ENCODE assay signal across 9 mouse cellular contexts in genomic region chr1:134518677-134519076, GRCm38 (mm10). TPM values are rescaled to one million over a fixed set of nuclear protein-coding genes. Genes with fewer than 3 reads are reported as not detected.
A peak's percentile ranks its signal among the peaks of the same experiment; 100 is the strongest.
DNase-seq lines count a peak whose midpoint lies in the region; ATAC-seq lines count a peak whose summit lies in the region.
"Had no signal": no experiment of that assay in that cellular context is flagged by ENCODE, and none has a peak within 500 bp of the region (broad histone marks: within the 10 kb centered on the region; RNA-seq: fewer than 3 reads in every experiment).

No protein-coding gene starts in this region.

- ATAC-seq in forebrain, embryonic 15.5 days (replicated peaks): peak; percentile 64; the same call in 1 of the 2 replicates
- ATAC-seq in lung, embryonic 15.5 days (ENCODE audit: borderline replicate concordance, extremely low read depth, low FRiP score, low TSS enrichment): peak; percentile 58

- H3K27ac ChIP-seq in forebrain, embryonic 15.5 days (replicated peaks): no peak overlapping the region
- no peak overlapping the region for H3K27ac ChIP-seq in lung, embryonic 15.5 days

- no peak overlapping the region for H3K9ac ChIP-seq in forebrain, embryonic 15.5 days (replicated peaks)
- no peak overlapping the region for H3K9ac ChIP-seq in lung, embryonic 15.5 days

- H3K36me3 ChIP-seq in forebrain, embryonic 15.5 days: no peaks in the 10 kb centered on the region
- no peaks in the 10 kb centered on the region for H3K36me3 ChIP-seq in lung, embryonic 15.5 days

- no peak overlapping the region for H3K4me2 ChIP-seq in forebrain, embryonic 15.5 days (replicated peaks)
- no peak overlapping the region for H3K4me2 ChIP-seq in lung, embryonic 15.5 days

- DNase-seq in MEL-GATA-1-ER (ENCODE audit: extremely low read depth, low read depth): peak; percentile 90
- peak; percentile 86 for DNase-seq in c-Kit-positive CD71-positive TER-119-positive erythroid progenitor cells, embryonic 14.5 days (ENCODE audit: low spot score)
- peak; percentile 93 to 94 for DNase-seq in heart, postnatal 10 days
- peak; percentile 79 to 94 for DNase-seq in layer of hippocampus, adult 18-20 months (ENCODE audit: low spot score in 2 of 2)
- DNase-seq in right cerebral cortex, adult 18-20 months: peak; percentile 87
- DNase-seq in urinary bladder, adult 18-20 months (ENCODE audit: low spot score in 2 of 2): peak; percentile 70 to 88

- peaks cover 3% of the 10 kb centered on the region; the same call in 1 of the 2 replicates for H3K27me3 ChIP-seq in forebrain, embryonic 15.5 days
- H3K27me3 ChIP-seq in lung, embryonic 15.5 days: no peaks in the 10 kb centered on the region

- no peaks in the 10 kb centered on the region for H3K9me3 ChIP-seq in forebrain, embryonic 15.5 days
- no peaks in the 10 kb centered on the region for H3K9me3 ChIP-seq in lung, embryonic 15.5 days

- H3K4me3 ChIP-seq in forebrain, embryonic 15.5 days: no peak overlapping the region
- H3K4me3 ChIP-seq in lung, embryonic 15.5 days: no peak overlapping the region

- intact Hi-C loops in heart, postnatal 10 days (cut with DNase I): no loop called here

- WGBS in forebrain, embryonic 15.5 days: 18% methylated on average over 7 of the region's 7 CpGs
- 5% methylated on average over 7 of the region's 7 CpGs for WGBS in lung, embryonic 15.5 days

- peaks cover 10% of the 10 kb centered on the region for H3K4me1 ChIP-seq in forebrain, embryonic 15.5 days
- H3K4me1 ChIP-seq in lung, embryonic 15.5 days: peaks cover 21% of the 10 kb centered on the region

RNA-seq across cellular contexts. Expression of gene Rabif, which starts 24.2 kb away (rescaled TPM):
- 55.3 and 55.9 TPM in 2 replicates for polyA plus RNA-seq in forebrain, embryonic 15.5 days (2015; fragmentation: Nextera tagmentation; extraction: Ambion mirVana)
- 10 to 100 TPM; 11.6 to 12.8 TPM for total RNA-seq in heart, postnatal 10 days (2021)
- 10 to 100 TPM; 22.3 to 25.3 TPM for total RNA-seq in layer of hippocampus, adult 18-20 months (2021)
- polyA plus RNA-seq in lung, embryonic 15.5 days (2015; fragmentation: Nextera tagmentation; extraction: Ambion mirVana): 34.8 and 39.0 TPM in 2 replicates

RNA-seq across cellular contexts. Expression of gene Mgat4e, which starts 30.8 kb away (rescaled TPM):
- not detected in 2 replicates for polyA plus RNA-seq in forebrain, embryonic 15.5 days (2015; fragmentation: Nextera tagmentation; extraction: Ambion mirVana)
- not detected for total RNA-seq in heart, postnatal 10 days (2021)
- under 1 TPM in 1 of 2 experiments, not detected in 1; 0.22 TPM for total RNA-seq in layer of hippocampus, adult 18-20 months (2021)
- polyA plus RNA-seq in lung, embryonic 15.5 days (2015; fragmentation: Nextera tagmentation; extraction: Ambion mirVana): not detected in 2 replicates
- polyA plus RNA-seq: neural tube, embryonic 14.5 days had no signal

RNA-seq across cellular contexts. Expression of gene Kdm5b, which starts 41.3 kb away (rescaled TPM):
- 104 and 107 TPM in 2 replicates for polyA plus RNA-seq in forebrain, embryonic 15.5 days (2015; fragmentation: Nextera tagmentation; extraction: Ambion mirVana)
- total RNA-seq in heart, postnatal 10 days (2021): 10 to 100 TPM; 27.6 to 34.5 TPM
- total RNA-seq in layer of hippocampus, adult 18-20 months (2021): 10 to 100 TPM; 67.4 to 70.5 TPM
- polyA plus RNA-seq in lung, embryonic 15.5 days (2015; fragmentation: Nextera tagmentation; extraction: Ambion mirVana): 50.0 and 50.5 TPM in 2 replicates
